Mouse (Mus musculus) adrenal gland, adult 8-10 months (tissue): Measurements from ENCODE around the gene Cdh20. TPM values are rescaled to one million over a fixed set of nuclear protein-coding genes. Genes with fewer than 3 reads are reported as not detected.
"Not testable (repeated sequence)": the region's sequence is repeated elsewhere in the genome, so short reads cannot be mapped to it uniquely, and the experiment has no call there.

ENCODE experiments used
- DNase-seq: peaks from one replicate; pipeline ENCODE4 v3.0.0; 2022
- total RNA-seq, 4 experiments: library from RNA; stranded (reverse); gene quantifications; 2 replicates each; pipeline ENCODE4 v1.2.4; 2022

Gene Cdh20
- total RNA-seq, 4 experiments from 2014 or later: 0.09 to 0.46 (median 0.31) TPM

- DNase-seq: no peak
These were observed 149.0 kb downstream of the Cdh20 start for GRCm38 (mm10) chr1:104917307-104917836.

GRCm38 (mm10) chr1:104933051-104933450 is 164.7 kb downstream of the Cdh20 start:
- DNase-seq: no peak

- DNase-seq: no peak
These were observed 168.6 kb downstream of the Cdh20 start for GRCm38 (mm10) chr1:104936966-104937365.

GRCm38 (mm10) chr1:104939156-104939555 is 170.8 kb downstream of the Cdh20 start:
- no peak for DNase-seq

GRCm38 (mm10) chr1:104944470-104945109 is 176.3 kb downstream of the Cdh20 start:
- DNase-seq: no peak

- DNase-seq: no peak
These were observed 176.8 kb downstream of the Cdh20 start for GRCm38 (mm10) chr1:104945110-104945489.

GRCm38 (mm10) chr1:104949640-104950039 is 181.3 kb downstream of the Cdh20 start:
- not testable (repeated sequence) for DNase-seq

GRCm38 (mm10) chr1:104957046-104957445 is 188.7 kb downstream of the Cdh20 start:
- DNase-seq: no peak

GRCm38 (mm10) chr1:104961670-104962069 is 193.3 kb downstream of the Cdh20 start:
- no peak for DNase-seq

GRCm38 (mm10) chr1:104962257-104962656 is 193.9 kb downstream of the Cdh20 start:
- no peak for DNase-seq

GRCm38 (mm10) chr1:104979068-104979467 is 210.7 kb downstream of the Cdh20 start:
- no peak for DNase-seq

- no peak for DNase-seq
These were observed 211.9 kb downstream of the Cdh20 start for GRCm38 (mm10) chr1:104980273-104980672.

- no peak for DNase-seq
These were observed 218.1 kb downstream of the Cdh20 start for GRCm38 (mm10) chr1:104986222-104986973.

GRCm38 (mm10) chr1:104987526-104987925 is 219.2 kb downstream of the Cdh20 start:
- no peak for DNase-seq

- no peak for DNase-seq
These were observed 224.1 kb downstream of the Cdh20 start for GRCm38 (mm10) chr1:104992441-104992840.

GRCm38 (mm10) chr1:104993905-104994611 is 225.7 kb downstream of the Cdh20 start:
- DNase-seq: no peak

GRCm38 (mm10) chr1:104994612-104994986 is 226.3 kb downstream of the Cdh20 start:
- no peak for DNase-seq

- no peak for DNase-seq
These were observed 229.5 kb downstream of the Cdh20 start for GRCm38 (mm10) chr1:104997814-104998213.

- DNase-seq: no peak
These were observed 233.8 kb downstream of the Cdh20 start for GRCm38 (mm10) chr1:105002179-105002578.

GRCm38 (mm10) chr1:105003786-105004185 is 235.5 kb downstream of the Cdh20 start:
- no peak for DNase-seq

- no peak for DNase-seq
These were observed 244.3 kb downstream of the Cdh20 start for GRCm38 (mm10) chr1:105012616-105013015.

- DNase-seq: no peak
These were observed 245.0 kb downstream of the Cdh20 start for GRCm38 (mm10) chr1:105013291-105013690.

- no peak for DNase-seq
These were observed 273.3 kb downstream of the Cdh20 start for GRCm38 (mm10) chr1:105041668-105042067.
